Mouse (Mus musculus) lung, adult 2 months (tissue): ENCODE measurements around the gene Insl5.

ENCODE experiments used
- CTCF ChIP-seq: fragments of 200-500 bp; IDR thresholded peaks from 2 replicates; pipeline ENCODE4 v1.5.1; 2011; ENCODE audit warnings: mild to moderate bottlenecking, low read length, control low read depth; ENCODE audit not compliant: insufficient read depth
- POLR2A ChIP-seq: fragments of 200-500 bp; IDR thresholded peaks from 2 replicates; pipeline ENCODE4 v1.6.1; 2011; ENCODE audit warnings: low read depth, mild to moderate bottlenecking, control low read depth, low read length, borderline replicate concordance; ENCODE audit errors: extremely low read depth

DNA sequence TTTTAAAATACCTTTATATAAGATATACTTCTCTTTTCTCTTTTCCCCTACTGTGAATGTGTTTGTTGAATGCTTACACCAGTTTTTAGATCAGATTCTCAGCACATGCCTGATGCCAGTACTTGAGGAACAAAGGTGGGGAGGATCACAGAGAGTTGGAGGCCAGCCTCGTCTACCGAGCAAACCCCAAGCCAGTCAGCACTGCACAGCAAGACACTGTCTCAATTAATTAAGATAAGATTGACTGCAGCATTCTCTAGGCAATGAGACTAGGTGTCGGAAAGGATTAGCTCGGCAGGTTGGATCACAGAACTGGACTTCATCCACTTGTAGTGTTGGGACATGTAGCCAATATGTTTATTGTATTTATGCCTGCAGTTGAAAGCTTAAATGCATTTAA is 39.3 kb downstream of the Insl5 start:
- TF ChIP-seq CTCF, result no peak
- TF ChIP-seq POLR2A, result no peak
